Mouse (Mus musculus) heart, adult 2 months (tissue): ENCODE data around the gene Chkb.

ENCODE experiments used
- CTCF ChIP-seq: fragments of 200-600 bp; IDR thresholded peaks from 2 replicates; pipeline ENCODE4 v1.8.1; 2022; ENCODE audit warnings: antibody characterized with exemption, mild to moderate bottlenecking, moderate library complexity
- POLR2A ChIP-seq: fragments of 200-500 bp; IDR thresholded peaks from 2 replicates; pipeline ENCODE4 v1.6.1; 2011; ENCODE audit warnings: mild to moderate bottlenecking, low read depth, low read length, control low read depth; ENCODE audit not compliant: insufficient read depth

- TF ChIP-seq CTCF (no peak), POLR2A (no peak)
Measured at GRCm38 (mm10) chr15:89404831-89405623, 24.7 kb downstream of the Chkb start.
